Mouse (Mus musculus): ENCODE data around the gene Gm44502. TPM values are rescaled to one million over a fixed set of nuclear protein-coding genes. Genes with fewer than 3 reads are reported as not detected.
A peak's percentile ranks its signal among the peaks of the same experiment; 100 is the strongest.

Gm44502 gene
- polyA plus RNA-seq, 1 experiment from 2014 or later: not detected

DNA sequence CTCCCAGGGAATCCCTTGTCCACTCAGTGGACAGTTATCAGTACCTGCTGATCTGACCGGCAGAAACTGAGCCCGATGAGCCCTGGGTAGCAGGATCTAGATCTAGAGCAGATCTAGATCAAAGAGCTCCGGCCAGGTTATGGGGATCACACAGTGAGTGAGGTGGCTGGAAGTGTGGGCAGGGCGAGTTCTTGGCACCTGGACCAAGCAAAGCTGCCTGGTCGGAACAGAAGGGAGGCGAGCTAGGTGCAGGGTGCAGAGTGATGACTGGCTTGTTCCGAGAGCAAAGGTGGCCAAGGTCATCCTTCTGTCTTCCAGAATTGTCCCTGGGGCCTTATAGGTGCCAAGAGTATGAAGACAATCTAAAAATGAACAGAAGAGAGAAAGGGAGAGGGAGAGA lies 30.3 kb upstream of the Gm44502 start:
- no peak for DNase-seq (ENCODE audit: low spot score)
- Histone ChIP-seq H3K4me2 (ENCODE audit: low read length) (no peak overlapping the region), H3K36me3 (ENCODE audit: control insufficient read depth, insufficient read depth, low read length) (peaks cover 62% of the 10 kb centered on the region), H3K27ac (ENCODE audit: low read depth, low read length) (no peak overlapping the region), H3K9ac (ENCODE audit: low read length) (no peak overlapping the region), H3K9me3 (replicated peaks; ENCODE audit: control insufficient read depth, low read length) (no peaks in the 10 kb centered on the region), H3K27me3 (replicated peaks; ENCODE audit: control insufficient read depth, insufficient read depth, low read length) (no peaks in the 10 kb centered on the region), H3K4me3 (ENCODE audit: low read depth, low read length) (no peak overlapping the region), H3K4me1 (ENCODE audit: control insufficient read depth, insufficient read depth, low read length) (peaks cover 9% of the 10 kb centered on the region)
- 93% methylated on average over 7 of the region's 7 CpGs for WGBS
- ATAC-seq: no peak

DNA sequence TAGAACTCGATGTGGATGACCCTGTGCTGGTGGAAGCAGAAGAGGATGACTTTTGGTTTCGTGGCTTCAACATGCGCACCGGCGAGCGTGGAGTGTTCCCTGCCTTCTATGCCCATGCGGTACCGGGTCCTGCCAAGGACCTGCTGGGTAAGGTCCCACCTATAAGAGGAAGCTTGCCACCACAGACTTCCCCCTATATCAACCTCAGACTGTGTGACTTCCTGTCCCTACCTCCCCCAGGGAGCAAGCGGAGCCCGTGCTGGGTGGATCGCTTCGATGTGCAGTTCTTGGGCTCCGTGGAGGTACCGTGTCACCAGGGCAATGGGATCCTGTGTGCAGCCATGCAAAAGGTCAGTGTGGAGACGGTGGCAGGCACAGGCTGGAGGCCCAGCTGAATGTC lies 29.4 kb upstream of the Gm44502 start:
- ATAC-seq: no peak
- WGBS: 97% methylated on average over 15 of the region's 15 CpGs
- Histone ChIP-seq H3K9me3 (replicated peaks; ENCODE audit: control insufficient read depth, low read length) (no peaks in the 10 kb centered on the region), H3K4me3 (ENCODE audit: low read depth, low read length) (no peak overlapping the region), H3K36me3 (ENCODE audit: control insufficient read depth, insufficient read depth, low read length) (peaks cover 62% of the 10 kb centered on the region), H3K27me3 (replicated peaks; ENCODE audit: control insufficient read depth, insufficient read depth, low read length) (no peaks in the 10 kb centered on the region), H3K9ac (ENCODE audit: low read length) (no peak overlapping the region), H3K4me2 (ENCODE audit: low read length) (no peak overlapping the region), H3K27ac (ENCODE audit: low read depth, low read length) (no peak overlapping the region), H3K4me1 (ENCODE audit: control insufficient read depth, insufficient read depth, low read length) (peaks cover 10% of the 10 kb centered on the region)
- DNase-seq (ENCODE audit: low spot score): no peak

DNA sequence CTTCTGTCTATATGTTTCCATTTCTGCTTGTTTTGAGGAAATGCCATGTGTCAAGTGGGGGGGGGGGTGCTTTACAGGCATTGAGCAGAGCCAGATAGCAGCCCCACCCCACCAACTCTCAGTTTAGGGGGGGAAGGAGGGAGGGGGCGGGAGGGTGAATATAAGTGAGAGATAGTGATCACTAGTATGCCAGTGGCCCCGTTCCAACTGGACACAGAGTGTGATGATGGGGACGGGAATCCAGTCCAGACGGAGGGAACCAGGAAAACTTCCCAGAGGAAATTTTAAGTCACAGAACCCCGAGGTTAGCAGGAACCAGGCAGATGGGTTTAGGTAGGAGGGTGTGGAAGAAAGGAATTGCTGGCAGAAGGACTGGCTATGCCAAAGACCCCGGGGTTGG lies 26.1 kb upstream of the Gm44502 start:
- DNase-seq (ENCODE audit: low spot score): no peak
- Histone ChIP-seq H3K9ac (ENCODE audit: low read length) (peak overlapping the region; percentile 86; the same call in 1 of the 2 replicates), H3K9me3 (replicated peaks; ENCODE audit: control insufficient read depth, low read length) (no peaks in the 10 kb centered on the region), H3K27ac (ENCODE audit: low read depth, low read length) (no peak overlapping the region), H3K4me1 (ENCODE audit: control insufficient read depth, insufficient read depth, low read length) (peaks cover 18% of the 10 kb centered on the region), H3K27me3 (replicated peaks; ENCODE audit: control insufficient read depth, insufficient read depth, low read length) (no peaks in the 10 kb centered on the region), H3K4me2 (ENCODE audit: low read length) (peak overlapping the region; percentile 76), H3K36me3 (ENCODE audit: control insufficient read depth, insufficient read depth, low read length) (peaks cover 43% of the 10 kb centered on the region), H3K4me3 (ENCODE audit: low read depth, low read length) (peak overlapping the region; percentile 76)
- ATAC-seq: no peak
- 87% methylated on average over 6 of the region's 6 CpGs for WGBS

DNA sequence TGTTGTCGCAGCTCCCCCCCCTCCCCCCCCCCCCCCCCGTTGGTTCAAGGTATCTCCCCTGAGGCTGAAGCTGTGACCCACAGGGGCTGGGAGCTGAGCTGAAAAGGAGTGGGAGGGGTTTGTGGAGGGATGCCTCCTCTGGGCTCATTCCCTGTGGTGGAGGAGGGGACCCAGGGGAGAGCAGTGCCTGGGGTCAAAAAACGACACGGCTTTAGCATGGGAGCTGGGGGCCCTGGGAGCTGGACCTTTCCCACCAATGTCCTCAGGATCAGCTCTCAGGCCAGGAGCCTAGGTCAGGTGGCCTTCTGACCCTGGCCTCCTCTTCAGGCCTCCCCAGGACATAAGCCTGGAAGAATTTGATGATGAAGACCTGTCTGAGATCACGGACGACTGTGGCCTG lies 25.4 kb upstream of the Gm44502 start:
- H3K4me1 ChIP-seq (ENCODE audit: control insufficient read depth, insufficient read depth, low read length): peaks cover 18% of the 10 kb centered on the region
- peaks cover 36% of the 10 kb centered on the region for H3K36me3 ChIP-seq (ENCODE audit: control insufficient read depth, insufficient read depth, low read length)
- DNase-seq (ENCODE audit: low spot score) (no peak), ATAC-seq (peak; percentile 33; the same call in 1 of the 2 replicates)
- H3K9me3 ChIP-seq (replicated peaks; ENCODE audit: control insufficient read depth, low read length): no peaks in the 10 kb centered on the region
- WGBS: 12% methylated on average over 6 of the region's 6 CpGs
- H3K27me3 ChIP-seq (replicated peaks; ENCODE audit: control insufficient read depth, insufficient read depth, low read length): no peaks in the 10 kb centered on the region
- H3K9ac ChIP-seq (ENCODE audit: low read length): peak overlapping the region; percentile 86
- H3K4me3 ChIP-seq (ENCODE audit: low read depth, low read length): peak overlapping the region; percentile 76
- H3K4me2 ChIP-seq (ENCODE audit: low read length): peak overlapping the region; percentile 76
- no peak overlapping the region; the same call in 1 of the 2 replicates for H3K27ac ChIP-seq (ENCODE audit: low read depth, low read length)

DNA sequence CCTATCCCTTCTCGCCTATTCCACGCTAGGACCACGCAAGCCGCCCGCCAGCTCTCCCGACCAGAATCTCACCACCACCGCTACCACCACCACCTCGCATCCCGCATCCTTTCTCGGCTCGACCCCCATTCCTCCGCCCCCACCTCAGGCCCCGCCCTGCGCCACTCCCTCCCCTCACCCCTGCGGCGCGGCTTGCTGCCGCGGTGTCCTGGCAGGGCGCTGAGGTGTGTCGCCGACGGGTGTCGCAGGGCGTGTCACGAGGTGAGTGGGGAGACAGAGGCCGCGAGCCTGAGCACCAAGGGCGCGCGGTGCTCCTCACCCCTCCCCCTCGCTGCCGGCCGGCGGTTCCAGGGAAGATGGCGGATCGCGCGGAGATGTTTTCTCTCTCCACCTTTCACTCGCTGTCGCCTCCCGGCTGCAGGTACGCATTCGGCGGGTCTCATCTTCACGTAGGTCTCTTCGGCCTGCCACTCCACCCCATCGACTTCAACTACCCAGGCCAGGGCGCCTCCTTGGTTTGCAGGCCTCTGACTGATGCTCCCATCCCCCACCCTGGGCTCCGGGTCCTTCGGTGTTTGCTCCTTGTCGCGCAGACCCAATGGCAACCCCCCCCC lies 24.5 kb upstream of the Gm44502 start, which contains the start of gene Mapk8ip2:
Mapk8ip2 (plus strand) TSS at position 49 of the 614 bp plus-strand sequence.
- Histone ChIP-seq H3K27ac (ENCODE audit: low read depth, low read length) (peak within 1 kb of the TSS; percentile 63; the same call in 1 of the 2 replicates), H3K4me1 (ENCODE audit: control insufficient read depth, insufficient read depth, low read length) (peaks cover 18% of the 10 kb centered on the region), H3K4me2 (ENCODE audit: low read length) (peak within 1 kb of the TSS; percentile 76), H3K9ac (ENCODE audit: low read length) (peak within 1 kb of the TSS; percentile 86), H3K4me3 (ENCODE audit: low read depth, low read length) (peak within 1 kb of the TSS; percentile 76), H3K9me3 (replicated peaks; ENCODE audit: control insufficient read depth, low read length) (no peaks in the 10 kb centered on the region), H3K36me3 (ENCODE audit: control insufficient read depth, insufficient read depth, low read length) (peaks cover 28% of the 10 kb centered on the region), H3K27me3 (replicated peaks; ENCODE audit: control insufficient read depth, insufficient read depth, low read length) (no peaks in the 10 kb centered on the region)
- peak; percentile 68 for DNase-seq (ENCODE audit: low spot score)
- peak; percentile 83 for ATAC-seq
- 0% methylated on average over 50 of the region's 53 CpGs for WGBS

DNA sequence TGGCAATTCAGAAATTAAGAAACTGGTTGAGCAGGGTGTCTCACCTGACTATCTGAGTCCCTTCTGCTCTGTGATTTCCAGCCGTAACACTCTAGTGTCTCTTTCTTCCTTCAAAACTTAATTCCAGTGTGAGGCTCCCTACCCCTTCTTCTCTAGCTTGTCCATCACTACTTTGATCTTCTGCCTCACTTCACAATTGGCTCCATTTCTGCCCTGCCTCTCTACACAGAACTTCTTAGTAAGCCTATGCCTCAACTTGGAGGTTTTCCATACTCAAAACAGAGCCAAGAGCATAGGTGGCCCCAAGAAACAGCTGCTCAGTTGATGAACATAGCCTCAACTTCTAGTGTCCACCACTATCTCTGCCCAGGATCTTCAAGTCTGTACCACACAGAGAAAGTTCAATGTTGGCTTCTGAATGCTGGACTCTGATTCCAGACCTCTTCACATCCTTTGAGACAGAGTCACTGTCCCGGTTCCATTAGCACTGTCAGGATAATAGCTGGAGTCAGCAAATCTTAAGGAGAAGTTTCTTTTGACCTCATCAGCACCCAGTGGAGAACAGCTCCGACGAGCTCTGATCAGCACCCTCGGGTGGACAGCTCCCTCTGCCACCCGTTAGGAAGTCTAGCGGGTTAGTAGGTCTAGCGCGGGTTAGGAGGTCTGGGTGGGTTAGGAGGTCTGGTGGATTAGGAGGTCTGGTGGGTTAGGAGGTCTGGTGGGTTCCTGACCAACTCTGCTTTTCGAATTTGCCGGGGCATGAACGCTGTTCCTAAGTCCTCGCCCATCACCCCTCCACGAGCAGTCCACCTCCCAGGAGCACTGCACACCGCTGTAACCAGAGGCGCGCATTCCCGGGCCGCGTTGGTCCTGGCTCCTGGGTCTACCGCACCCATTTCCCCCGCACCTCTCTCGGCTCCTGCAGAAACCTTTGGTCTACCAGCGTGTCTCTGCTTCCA lies 23.7 kb upstream of the Gm44502 start:
- H3K36me3 ChIP-seq (ENCODE audit: control insufficient read depth, insufficient read depth, low read length): peaks cover 20% of the 10 kb centered on the region
- DNase-seq (ENCODE audit: low spot score) (peak; percentile 48), ATAC-seq (peak; percentile 70)
- peak overlapping the region; percentile 63; the same call in 1 of the 2 replicates for H3K27ac ChIP-seq (ENCODE audit: low read depth, low read length)
- H3K4me3 ChIP-seq (ENCODE audit: low read depth, low read length): peak overlapping the region; percentile 76
- WGBS: 4% methylated on average over 24 of the region's 24 CpGs
- H3K27me3 ChIP-seq (replicated peaks; ENCODE audit: control insufficient read depth, insufficient read depth, low read length): no peaks in the 10 kb centered on the region
- H3K9me3 ChIP-seq (replicated peaks; ENCODE audit: control insufficient read depth, low read length): no peaks in the 10 kb centered on the region
- peak overlapping the region; percentile 86 for H3K9ac ChIP-seq (ENCODE audit: low read length)
- H3K4me2 ChIP-seq (ENCODE audit: low read length): peak overlapping the region; percentile 76
- peaks cover 18% of the 10 kb centered on the region for H3K4me1 ChIP-seq (ENCODE audit: control insufficient read depth, insufficient read depth, low read length)

DNA sequence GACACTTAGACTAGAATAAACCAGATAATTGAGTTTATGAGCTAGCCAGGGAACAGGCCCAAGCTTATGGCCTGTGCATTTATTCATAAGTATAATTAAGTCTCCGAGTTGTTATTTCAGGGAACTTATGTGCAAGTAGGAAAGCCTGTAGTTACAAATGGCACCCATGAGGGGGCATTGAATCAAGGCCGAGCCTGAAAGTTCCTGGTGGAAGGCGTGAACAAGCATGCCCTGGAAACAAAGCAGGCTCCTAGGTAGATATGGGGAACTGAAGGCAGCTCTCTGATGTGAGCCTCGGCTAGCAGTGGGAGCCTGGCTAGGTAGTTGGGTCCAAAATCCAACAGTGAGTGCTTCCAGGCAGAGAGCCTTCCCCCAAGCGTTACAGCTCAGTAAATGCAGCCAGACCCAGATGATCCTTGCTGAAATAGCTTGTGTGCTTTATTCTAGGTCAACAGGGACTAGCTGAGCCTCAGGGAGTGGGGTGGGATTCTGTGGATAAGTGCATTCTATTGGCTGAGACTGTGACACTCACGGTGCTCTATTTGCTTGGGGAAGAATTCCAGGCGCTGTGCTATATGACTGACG lies 13.1 kb upstream of the Gm44502 start:
- Histone ChIP-seq H3K9me3 (replicated peaks; ENCODE audit: control insufficient read depth, low read length) (no peaks in the 10 kb centered on the region), H3K27me3 (replicated peaks; ENCODE audit: control insufficient read depth, insufficient read depth, low read length) (no peaks in the 10 kb centered on the region), H3K9ac (ENCODE audit: low read length) (no peak overlapping the region), H3K36me3 (ENCODE audit: control insufficient read depth, insufficient read depth, low read length) (no peaks in the 10 kb centered on the region), H3K4me3 (ENCODE audit: low read depth, low read length) (no peak overlapping the region), H3K27ac (ENCODE audit: low read depth, low read length) (no peak overlapping the region), H3K4me2 (ENCODE audit: low read length) (no peak overlapping the region), H3K4me1 (ENCODE audit: control insufficient read depth, insufficient read depth, low read length) (no peaks in the 10 kb centered on the region)
- no peak for ATAC-seq
- WGBS: 40% methylated on average over 8 of the region's 8 CpGs
- peak; percentile 59 for DNase-seq (ENCODE audit: low spot score)

DNA sequence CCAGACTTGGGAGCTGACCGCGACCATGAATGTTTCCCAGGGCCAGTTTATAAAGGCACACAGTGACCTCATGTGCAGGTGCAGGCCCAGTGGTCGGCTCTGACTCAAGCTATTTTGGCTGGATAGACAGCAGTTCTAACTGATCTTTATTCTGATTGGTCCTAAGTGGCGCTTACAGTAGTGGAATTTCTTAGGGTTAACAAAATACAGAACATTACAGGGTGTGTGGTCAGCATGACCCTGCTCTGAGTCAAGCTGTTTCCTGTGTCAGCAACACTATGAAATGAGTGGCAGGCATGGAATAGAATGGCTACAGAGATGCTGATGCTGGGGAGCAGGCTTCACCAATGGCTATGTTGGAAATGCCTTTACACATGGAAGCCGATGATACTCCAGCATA lies 6.4 kb upstream of the Gm44502 start:
- H3K9me3 ChIP-seq (replicated peaks; ENCODE audit: control insufficient read depth, low read length): no peaks in the 10 kb centered on the region
- no peak overlapping the region for H3K9ac ChIP-seq (ENCODE audit: low read length)
- H3K4me3 ChIP-seq (ENCODE audit: low read depth, low read length): no peak overlapping the region
- H3K4me2 ChIP-seq (ENCODE audit: low read length): no peak overlapping the region
- H3K27ac ChIP-seq (ENCODE audit: low read depth, low read length): no peak overlapping the region
- DNase-seq (ENCODE audit: low spot score) (no peak), ATAC-seq (no peak)
- H3K4me1 ChIP-seq (ENCODE audit: control insufficient read depth, insufficient read depth, low read length): no peaks in the 10 kb centered on the region
- no peaks in the 10 kb centered on the region for H3K36me3 ChIP-seq (ENCODE audit: control insufficient read depth, insufficient read depth, low read length)
- 85% methylated on average over 5 of the region's 5 CpGs for WGBS
- no peaks in the 10 kb centered on the region for H3K27me3 ChIP-seq (replicated peaks; ENCODE audit: control insufficient read depth, insufficient read depth, low read length)

All from forebrain, embryonic 14.5 days (tissue).